Mouse (Mus musculus) liver, adult 2 months (tissue): ENCODE results near the gene Gadd45b.

ENCODE experiments used
- CTCF ChIP-seq: fragments of 200-500 bp; IDR thresholded peaks from 2 replicates; pipeline ENCODE4 v1.5.1; 2011; ENCODE audit warnings: low read depth, low read length, control low read depth
- POLR2A ChIP-seq: fragments of 200-500 bp; IDR thresholded peaks from 2 replicates; pipeline ENCODE4 v1.6.1; 2011; ENCODE audit warnings: low read length, control low read depth; ENCODE audit not compliant: insufficient read depth; ENCODE audit errors: extremely low read depth

GRCm38 (mm10) chr10:80967101-80967656 is 37.3 kb downstream of the Gadd45b start:
- no peak for TF ChIP-seq CTCF
- TF ChIP-seq POLR2A, result no peak
